Comparison of ENCODE assay signal across 12 mouse cellular contexts in the genomic region with DNA sequence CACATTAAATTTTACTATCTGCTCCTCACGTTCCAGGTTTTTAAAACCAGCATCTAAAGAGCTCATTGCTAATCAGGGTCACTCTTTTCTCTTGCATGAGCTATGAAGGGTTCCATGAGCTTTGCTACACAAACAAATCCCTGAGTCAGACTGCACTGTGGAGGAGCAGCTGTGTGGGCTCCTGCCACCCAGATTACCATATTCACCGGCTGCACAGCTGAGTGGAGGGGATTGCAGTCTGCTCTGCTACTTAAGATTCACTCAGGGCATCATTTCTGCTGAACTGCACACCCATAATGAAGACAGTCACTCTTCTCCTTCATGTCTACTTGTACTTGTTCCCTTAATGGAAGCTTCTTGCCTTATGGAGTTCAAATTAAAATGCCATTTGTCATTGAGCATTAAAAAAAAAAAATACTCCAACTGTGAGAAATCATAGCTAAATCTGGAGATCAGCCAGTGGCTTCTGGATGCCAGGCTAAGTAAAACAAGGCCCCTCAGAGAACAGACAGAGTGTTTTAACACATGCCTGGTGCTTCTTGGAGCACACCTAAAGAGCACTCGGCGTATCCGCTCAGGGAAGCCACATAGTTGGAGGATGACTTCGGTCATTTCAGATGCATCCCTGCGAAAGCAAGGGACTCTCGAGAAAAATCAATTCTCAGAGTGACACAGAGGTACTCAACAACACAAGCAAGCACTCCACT.
DNase-seq lines count a peak whose midpoint lies in the region; ATAC-seq and TF ChIP-seq lines count a peak whose summit lies in the region.
"Had no signal": no experiment of that assay in that cellular context is flagged by ENCODE, and none has a peak within 500 bp of the region (broad histone marks: within the 10 kb centered on the region; RNA-seq: fewer than 3 reads in every experiment).

No protein-coding gene starts in this region.

- H3K27ac ChIP-seq in hindbrain, embryonic 16.5 days (ENCODE audit: low read depth, low read length), result no peak overlapping the region
- no peak overlapping the region for H3K27ac ChIP-seq in lung, postnatal 0 days (ENCODE audit: low read length)
- H3K27ac ChIP-seq: limb, embryonic 12.5 days had no signal

- no peak overlapping the region for H3K4me2 ChIP-seq in hindbrain, embryonic 16.5 days (ENCODE audit: low read length)
- no peak overlapping the region for H3K4me2 ChIP-seq in lung, postnatal 0 days (replicated peaks; ENCODE audit: low read depth, low read length)
- H3K4me2 ChIP-seq: limb, embryonic 12.5 days had no signal

- H3K36me3 ChIP-seq in hindbrain, embryonic 16.5 days (ENCODE audit: control insufficient read depth, insufficient read depth, low read length), result no peaks in the 10 kb centered on the region
- no peaks in the 10 kb centered on the region for H3K36me3 ChIP-seq in lung, postnatal 0 days (ENCODE audit: insufficient read depth, low read length)
- H3K36me3 ChIP-seq: limb, embryonic 12.5 days had no signal

- no peaks in the 10 kb centered on the region for H3K27me3 ChIP-seq in hindbrain, embryonic 16.5 days (replicated peaks; ENCODE audit: control insufficient read depth, insufficient read depth, low read length)
- H3K27me3 ChIP-seq in lung, postnatal 0 days (replicated peaks; ENCODE audit: insufficient read depth, low read length), result no peaks in the 10 kb centered on the region
- H3K27me3 ChIP-seq: limb, embryonic 12.5 days; megakaryocyte, embryonic 14.5 days; Patski had no signal

- 58% methylated on average over 8 of the region's 8 CpGs for WGBS in hindbrain, embryonic 16.5 days
- 78% methylated on average over 8 of the region's 8 CpGs for WGBS in lung, postnatal 0 days

- no peaks in the 10 kb centered on the region for H3K9me3 ChIP-seq in hindbrain, embryonic 16.5 days (ENCODE audit: control insufficient read depth, low read length)
- no peaks in the 10 kb centered on the region for H3K9me3 ChIP-seq in lung, postnatal 0 days (ENCODE audit: low read length)
- H3K9me3 ChIP-seq: limb, embryonic 12.5 days had no signal

- peak; percentile 3 for DNase-seq in embryo, embryonic 10.5 days (ENCODE audit: low spot score)
- no peak for DNase-seq in embryo, embryonic 10 days (ENCODE audit: low spot score)
- DNase-seq in left cerebral cortex, postnatal 25 days (ENCODE audit: low spot score in 2 of 2), result peak; percentile 35 to 88
- peak; percentile 67 to 83 for DNase-seq in right cerebral cortex, postnatal 10 days (ENCODE audit: low spot score in 2 of 2)
- no peak for DNase-seq in kidney, adult 9 months
- no peak for DNase-seq in lung, postnatal 0 days (ENCODE audit: low spot score)

- intact Hi-C loops in left cerebral cortex, postnatal 25 days (cut with DNase I), result no loop called here

- ATAC-seq in hindbrain, embryonic 16.5 days, result peak; percentile 94
- no peak for ATAC-seq in inflammation-experienced regulatory T-cells, adult 6 months
- ATAC-seq in lung, postnatal 0 days, result no peak
- ATAC-seq: Patski had no signal

- no peaks in the 10 kb centered on the region for H3K4me1 ChIP-seq in hindbrain, embryonic 16.5 days (ENCODE audit: control insufficient read depth, insufficient read depth, low read depth, low read length)
- no peaks in the 10 kb centered on the region for H3K4me1 ChIP-seq in lung, postnatal 0 days (ENCODE audit: insufficient read depth, low read depth, low read length)
- H3K4me1 ChIP-seq: limb, embryonic 12.5 days; megakaryocyte, embryonic 14.5 days had no signal

- no peak overlapping the region for H3K9ac ChIP-seq in hindbrain, embryonic 16.5 days (ENCODE audit: low read depth, low read length)
- H3K9ac ChIP-seq in lung, postnatal 0 days (replicated peaks; ENCODE audit: low read depth), result no peak overlapping the region
- H3K9ac ChIP-seq: limb, embryonic 12.5 days had no signal

- no peak overlapping the region for H3K4me3 ChIP-seq in hindbrain, embryonic 16.5 days (ENCODE audit: low read length)
- no peak overlapping the region for H3K4me3 ChIP-seq in lung, postnatal 0 days (ENCODE audit: low read depth, low read length)
- H3K4me3 ChIP-seq: erythroblast, embryonic 14.5 days; limb, embryonic 12.5 days; megakaryocyte, embryonic 14.5 days had no signal

- TF ChIP-seq EP300 in lung, postnatal 0 days (IDR thresholded peaks at IDR 0.05), result no peak

- no peak for TF ChIP-seq CTCF in lung, postnatal 0 days (IDR thresholded peaks at IDR 0.05)

Comparison
In these comparisons a context has a peak if more than half of its experiments do, and no peak if none do; other contexts are left out.
1. DNase-seq: peak in embryo, embryonic 10.5 days (single experiment), left cerebral cortex, postnatal 25 days (2 of 2) and right cerebral cortex, postnatal 10 days (2 of 2); none in embryo, embryonic 10 days (single experiment), kidney, adult 9 months (single experiment) and lung, postnatal 0 days (single experiment).